Mouse (Mus musculus) heart, embryonic 14.5 days (tissue): ENCODE measurements at regions not wholly inside any gene's neighbourhood (a gene's known extent, or its start where the extent isn't known, plus 50 kb on each side); places are given as distances from the start of the nearest gene placed in this dataset.

Experiments used
- ATAC-seq: fragments of 200-750 bp; cut with Nextera tagmentation; 2 replicates; pipeline ENCODE4 v1.8.0; 2017; ENCODE audit warnings: low read depth, moderate TSS enrichment; ENCODE audit not compliant: insufficient number of reproducible peaks, insufficient read depth, low FRiP score
- H3K27ac ChIP-seq, 2 experiments: fragments of 200-500 bp in 1 of 2; fragments of 300-500 bp in 1 of 2; sonication (generic) in 1 of 2; replicated peaks in 1 of 2; 2 replicates each; pipeline ENCODE4 v1.5.1; 2012 to 2014; ENCODE audit warnings: low read depth in 2 of 2, low read length in 2 of 2, control low read depth in 1 of 2, mild to moderate bottlenecking in 1 of 2, mixed read lengths in 1 of 2; ENCODE audit not compliant: control insufficient read depth in 1 of 2, insufficient read depth in 1 of 2
- H3K27me3 ChIP-seq: fragments of 300-500 bp; sonication (generic); 2 replicates; pipeline ENCODE4 v1.6.1; 2014; ENCODE audit warnings: mild to moderate bottlenecking, low read length, control low read depth; ENCODE audit not compliant: control insufficient read depth, insufficient read depth
- H3K36me3 ChIP-seq: fragments of 300-500 bp; sonication (generic); 2 replicates; pipeline ENCODE4 v1.6.1; 2014; ENCODE audit warnings: mild to moderate bottlenecking, control low read depth, low read length, mixed read lengths; ENCODE audit not compliant: control insufficient read depth, insufficient read depth
- H3K4me1 ChIP-seq, 2 experiments: fragments of 200-500 bp in 1 of 2; fragments of 300-500 bp in 1 of 2; sonication (generic) in 1 of 2; 2 replicates each; pipeline ENCODE4 v1.6.1; 2012 to 2014; ENCODE audit warnings: low read length in 2 of 2, control low read depth in 1 of 2, mixed read lengths in 1 of 2; ENCODE audit not compliant: control insufficient read depth in 2 of 2, insufficient read depth in 2 of 2
- H3K4me2 ChIP-seq: fragments of 300-500 bp; sonication (generic); 2 replicates; pipeline ENCODE4 v1.6.1; 2014; ENCODE audit warnings: mild to moderate bottlenecking, low read length
- H3K4me3 ChIP-seq, 2 experiments: fragments of 200-500 bp in 1 of 2; fragments of 300-500 bp in 1 of 2; sonication (generic) in 1 of 2; 2 replicates each; pipeline ENCODE4 v1.5.1; 2012 to 2014; ENCODE audit warnings: low read length in 2 of 2, mild to moderate bottlenecking in 2 of 2, control low read depth in 1 of 2, low read depth in 1 of 2, moderate library complexity in 1 of 2; ENCODE audit not compliant: control insufficient read depth in 1 of 2, insufficient read depth in 1 of 2
- H3K9ac ChIP-seq: fragments of 300-500 bp; sonication (generic); 2 replicates; pipeline ENCODE4 v1.6.1; 2014; ENCODE audit warnings: mild to moderate bottlenecking, low read length
- H3K9me3 ChIP-seq: fragments of 300-500 bp; sonication (generic); 2 replicates; pipeline ENCODE4 v1.6.1; 2016; ENCODE audit warnings: low read length, control low read depth; ENCODE audit not compliant: control insufficient read depth
- WGBS: fragments of 180-500 bp; shearing (Covaris S2); extraction: QIAGEN DNeasy Blood & Tissue Kit; methylation state at CpG from one replicate; pipeline ENCODE4 v1.1.7; 2014; 5-methylcytosine and 5-hydroxymethylcytosine counted together

DNA sequence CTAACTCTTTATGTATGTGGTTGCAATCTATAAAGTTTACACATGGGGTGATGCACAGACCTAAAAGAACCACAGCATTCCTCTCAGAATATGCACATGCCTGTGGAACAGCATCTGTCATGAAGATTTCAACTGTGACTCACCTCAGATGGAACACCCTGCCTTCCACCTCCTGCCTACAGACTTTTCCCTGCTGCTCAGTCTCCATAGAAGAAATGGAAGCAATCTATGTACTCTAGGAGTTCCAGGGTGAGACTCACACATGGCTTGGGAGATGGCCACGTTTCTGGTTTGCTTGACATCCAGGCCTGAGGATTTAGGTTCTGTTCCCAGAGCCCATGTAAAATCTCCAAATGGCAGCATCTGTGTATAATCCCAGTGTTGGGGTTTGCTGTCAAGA is 579.7 kb downstream of the Plekhb2 start:
- H3K9me3 ChIP-seq, result peaks cover 3% of the 10 kb centered on the region; the same call in 1 of the 2 replicates
- no peaks in the 10 kb centered on the region for H3K27me3 ChIP-seq
- H3K27ac ChIP-seq, result no peak overlapping the region
- no peak overlapping the region for H3K4me3 ChIP-seq
- no peaks in the 10 kb centered on the region for H3K36me3 ChIP-seq
- no peak overlapping the region for H3K9ac ChIP-seq
- no peaks in the 10 kb centered on the region for H3K4me1 ChIP-seq
- WGBS, result 65% methylated on average over 1 of the region's 1 CpGs
- no peak for ATAC-seq
- no peak overlapping the region for H3K4me2 ChIP-seq

DNA sequence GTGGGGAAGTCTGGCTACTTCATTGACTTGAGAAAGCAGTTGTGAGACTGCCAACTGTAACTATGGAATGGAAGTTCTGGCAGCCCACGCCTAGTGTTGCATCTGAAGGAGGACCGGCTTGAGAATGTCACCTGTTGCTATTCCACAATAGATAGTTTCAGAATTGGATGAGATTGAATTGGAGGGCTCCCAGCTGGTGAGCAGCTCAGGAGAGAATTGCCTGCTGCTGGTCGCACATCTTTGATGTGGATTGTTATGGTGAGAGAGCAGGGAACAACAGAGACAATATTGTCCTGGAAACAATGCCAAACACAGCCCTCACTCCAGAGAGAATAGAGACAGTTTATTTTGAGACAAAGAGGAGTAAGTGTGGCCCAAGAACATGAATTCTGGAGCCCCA is 585.9 kb downstream of the Plekhb2 start:
- H3K27ac ChIP-seq, result no peak overlapping the region
- ATAC-seq, result no peak
- no peaks in the 10 kb centered on the region for H3K36me3 ChIP-seq
- H3K27me3 ChIP-seq, result no peaks in the 10 kb centered on the region
- no peaks in the 10 kb centered on the region for H3K4me1 ChIP-seq
- peaks cover 3% of the 10 kb centered on the region; the same call in 1 of the 2 replicates for H3K9me3 ChIP-seq
- no peak overlapping the region for H3K4me2 ChIP-seq
- 76% methylated on average over 3 of the region's 3 CpGs for WGBS
- no peak overlapping the region for H3K9ac ChIP-seq
- H3K4me3 ChIP-seq, result no peak overlapping the region

DNA sequence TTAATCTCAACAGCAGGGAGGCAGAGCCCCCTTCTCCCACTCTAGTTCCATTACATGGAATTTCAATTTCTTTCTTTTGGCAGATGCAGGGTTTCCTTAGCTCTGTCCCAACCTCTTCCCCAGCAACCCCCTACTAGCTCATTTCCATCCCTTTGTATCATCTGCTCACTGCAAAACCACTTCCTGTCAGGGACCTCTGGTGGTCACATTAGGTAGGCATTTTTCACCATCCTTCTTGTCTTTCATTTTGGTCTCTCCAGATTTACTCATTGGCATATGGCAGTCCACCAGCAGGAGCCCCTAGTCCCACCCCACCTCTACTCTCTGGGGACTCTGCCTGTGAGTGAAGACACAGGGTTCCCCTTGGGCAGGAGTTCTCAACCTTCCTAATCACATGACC is 597.6 kb downstream of the Plekhb2 start:
- H3K9ac ChIP-seq, result no peak overlapping the region
- no peaks in the 10 kb centered on the region for H3K36me3 ChIP-seq
- no peak overlapping the region for H3K4me2 ChIP-seq
- no peak for ATAC-seq
- no peak overlapping the region for H3K4me3 ChIP-seq
- no peak overlapping the region for H3K27ac ChIP-seq
- H3K4me1 ChIP-seq, result no peaks in the 10 kb centered on the region
- H3K9me3 ChIP-seq, result no peaks in the 10 kb centered on the region
- H3K27me3 ChIP-seq, result no peaks in the 10 kb centered on the region

DNA sequence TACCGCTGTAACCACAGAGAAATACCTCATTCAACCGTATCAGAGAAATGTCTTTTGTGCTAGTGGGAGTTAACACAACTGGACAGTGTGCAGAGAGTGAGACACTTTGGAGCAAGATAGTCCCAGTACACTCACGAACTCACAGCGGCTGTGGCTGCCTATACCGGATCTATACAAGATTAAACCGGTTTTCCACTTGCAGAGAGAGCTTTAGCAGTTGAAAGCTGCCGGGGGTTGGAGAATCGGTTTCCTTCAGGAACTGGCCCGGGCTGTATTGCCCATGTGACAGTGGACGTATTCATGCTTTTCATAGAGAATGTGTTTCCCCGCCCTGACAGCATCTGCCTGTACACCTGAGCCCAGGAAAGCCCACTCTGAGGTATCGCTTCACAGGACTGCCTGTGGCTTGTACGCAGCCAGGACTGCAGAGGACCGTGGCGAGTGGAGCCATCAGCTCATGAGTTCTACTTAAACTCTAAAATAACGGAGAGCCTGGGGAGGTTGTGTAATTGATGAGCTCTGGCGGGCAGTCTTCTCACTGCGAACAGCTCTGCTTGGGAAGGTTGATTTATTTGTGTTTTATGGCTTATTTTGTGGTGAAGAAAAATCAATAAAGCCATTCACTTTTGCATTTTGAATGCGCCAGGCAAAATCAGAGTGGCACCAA is 602.8 kb downstream of the Plekhb2 start:
- H3K4me2 ChIP-seq, result no peak overlapping the region
- H3K27ac ChIP-seq, result no peak overlapping the region
- no peaks in the 10 kb centered on the region for H3K4me1 ChIP-seq
- ATAC-seq, result no peak
- H3K36me3 ChIP-seq, result no peaks in the 10 kb centered on the region
- no peaks in the 10 kb centered on the region for H3K9me3 ChIP-seq
- no peak overlapping the region for H3K4me3 ChIP-seq
- H3K27me3 ChIP-seq, result no peaks in the 10 kb centered on the region; the same call in 1 of the 2 replicates
- no peak overlapping the region for H3K9ac ChIP-seq
- 84% methylated on average over 19 of the region's 19 CpGs for WGBS

DNA sequence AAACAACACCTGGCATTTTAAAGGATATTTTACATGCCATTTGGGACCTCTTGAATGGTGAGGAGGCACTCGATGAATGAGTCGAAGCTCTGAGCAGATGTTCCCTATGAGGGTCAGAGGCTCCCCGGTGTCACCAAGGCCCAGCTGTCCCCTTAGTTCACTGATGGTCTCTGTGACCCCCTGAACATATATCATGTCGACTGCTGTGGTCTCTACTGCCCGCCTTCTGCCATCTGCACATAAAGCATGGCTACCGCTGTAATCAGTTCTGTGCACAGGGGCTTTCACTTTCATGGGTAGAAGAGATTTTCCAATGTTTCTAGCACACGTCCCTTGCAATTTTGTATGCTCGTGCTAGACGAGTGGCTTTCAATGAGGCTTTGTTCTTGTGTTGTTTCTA is 607.8 kb downstream of the Plekhb2 start:
- H3K4me2 ChIP-seq, result no peak overlapping the region
- ATAC-seq, result no peak
- H3K4me3 ChIP-seq, result no peak overlapping the region
- no peaks in the 10 kb centered on the region for H3K4me1 ChIP-seq
- no peak overlapping the region for H3K9ac ChIP-seq
- H3K9me3 ChIP-seq, result no peaks in the 10 kb centered on the region
- H3K36me3 ChIP-seq, result no peaks in the 10 kb centered on the region
- H3K27me3 ChIP-seq, result no peaks in the 10 kb centered on the region; the same call in 1 of the 2 replicates
- WGBS, result 75% methylated on average over 9 of the region's 9 CpGs
- H3K27ac ChIP-seq, result no peak overlapping the region

DNA sequence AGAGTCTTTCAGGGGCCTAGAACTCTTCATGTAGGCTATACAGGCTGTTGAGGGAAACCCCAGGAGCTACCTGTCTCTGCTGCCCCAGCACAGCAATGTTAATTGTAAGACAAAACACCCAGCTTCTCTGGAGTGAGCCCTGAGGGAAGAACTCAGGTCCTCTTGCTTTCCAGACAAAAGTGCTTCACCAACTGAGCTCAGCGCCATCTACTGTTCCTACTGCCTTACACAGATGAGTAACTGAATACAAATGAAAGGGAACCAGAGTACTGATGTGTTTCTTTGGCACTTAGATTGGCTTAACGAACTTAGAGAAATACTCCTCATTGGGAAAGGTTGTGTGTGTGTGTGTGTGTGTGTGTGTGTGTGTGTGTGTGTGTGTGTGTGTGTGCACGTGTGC is 603.1 kb upstream of the Hs6st1 start:
- Histone ChIP-seq H3K4me3 (no peak overlapping the region), H3K9me3 (no peaks in the 10 kb centered on the region), H3K9ac (no peak overlapping the region), H3K4me2 (no peak overlapping the region), H3K27me3 (no peaks in the 10 kb centered on the region), H3K36me3 (no peaks in the 10 kb centered on the region), H3K4me1 (no peaks in the 10 kb centered on the region), H3K27ac (no peak overlapping the region)
- no peak for ATAC-seq
- WGBS, result 45% methylated on average over 3 of the region's 3 CpGs

DNA sequence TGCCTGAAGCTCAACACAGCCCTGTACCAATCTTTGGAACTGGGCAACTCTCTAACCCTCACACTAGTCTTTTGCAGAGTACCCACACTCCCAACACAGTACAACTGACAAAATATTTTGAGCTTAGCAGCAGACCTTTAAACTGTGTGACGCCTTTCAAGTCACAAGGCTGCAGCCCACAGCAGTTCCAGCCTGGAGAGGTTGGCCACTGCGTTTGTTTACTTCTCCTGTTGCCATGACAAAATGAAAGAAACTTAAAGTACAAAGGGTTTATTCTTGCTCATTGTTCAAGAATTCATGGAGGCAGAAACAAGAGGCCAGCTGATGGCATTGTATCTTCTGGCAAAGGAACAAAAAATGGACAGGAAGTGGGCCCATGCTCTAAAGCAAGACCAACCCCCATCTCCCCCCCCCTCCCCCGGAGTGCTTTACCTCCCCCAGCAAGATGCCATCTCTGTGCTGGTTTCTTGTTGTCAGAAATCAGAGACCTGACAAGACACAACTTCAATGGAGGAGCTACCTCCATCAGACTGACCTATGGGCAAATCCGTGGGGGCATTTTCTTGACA is 598.9 kb upstream of the Hs6st1 start:
- H3K4me3 ChIP-seq, result no peak overlapping the region
- ATAC-seq, result no peak
- 69% methylated on average over 4 of the region's 4 CpGs for WGBS

DNA sequence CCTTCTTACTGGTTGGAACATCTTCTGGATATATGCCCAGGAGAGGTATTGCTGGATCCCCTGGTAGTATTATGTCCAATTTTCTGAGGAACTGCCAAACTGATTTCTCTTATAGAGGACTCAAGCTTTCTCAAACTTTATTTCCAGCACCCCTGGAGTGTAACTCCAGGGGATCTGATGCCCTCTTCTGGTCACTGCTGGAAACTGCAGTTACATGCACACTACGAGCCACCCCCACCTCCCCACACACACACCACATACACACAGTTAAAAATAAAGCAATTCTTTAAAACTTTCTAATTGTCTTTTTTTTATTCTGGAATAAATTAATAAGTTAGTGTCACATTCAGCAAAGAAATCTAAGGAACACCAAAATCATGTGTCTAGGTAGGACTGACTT is 589.9 kb upstream of the Hs6st1 start:
- no peak for ATAC-seq

More for the DNA sequence above, 598.9 kb upstream of the Hs6st1 start:
- Histone ChIP-seq H3K4me1 (no peaks in the 10 kb centered on the region), H3K27me3 (no peaks in the 10 kb centered on the region), H3K9ac (no peak overlapping the region), H3K27ac (no peak overlapping the region), H3K9me3 (peaks cover 8% of the 10 kb centered on the region; the same call in 1 of the 2 replicates), H3K36me3 (no peaks in the 10 kb centered on the region), H3K4me2 (no peak overlapping the region)

More for the DNA sequence above, 589.9 kb upstream of the Hs6st1 start:
- 97% methylated on average over 1 of the region's 1 CpGs for WGBS
- Histone ChIP-seq H3K9ac (no peak overlapping the region), H3K4me1 (no peaks in the 10 kb centered on the region), H3K27ac (no peak overlapping the region), H3K4me2 (no peak overlapping the region), H3K27me3 (no peaks in the 10 kb centered on the region), H3K36me3 (no peaks in the 10 kb centered on the region), H3K4me3 (no peak overlapping the region), H3K9me3 (peaks cover 13% of the 10 kb centered on the region; the same call in 1 of the 2 replicates)
